Mouse (Mus musculus) megakaryocyte, embryonic 14.5 days (primary cell): ENCODE measurements around the gene Zfr2.

ENCODE experiments used
- FLI1 ChIP-seq: IDR thresholded peaks from 2 replicates; pipeline ENCODE4 v1.6.1; 2012; ENCODE audit warnings: low read length, inconsistent platforms, mixed read lengths
- GATA1 ChIP-seq: IDR thresholded peaks from 3 replicates; pipeline ENCODE4 v1.6.1; 2012; ENCODE audit warnings: mixed read lengths, low read length, inconsistent platforms, borderline replicate concordance

DNA sequence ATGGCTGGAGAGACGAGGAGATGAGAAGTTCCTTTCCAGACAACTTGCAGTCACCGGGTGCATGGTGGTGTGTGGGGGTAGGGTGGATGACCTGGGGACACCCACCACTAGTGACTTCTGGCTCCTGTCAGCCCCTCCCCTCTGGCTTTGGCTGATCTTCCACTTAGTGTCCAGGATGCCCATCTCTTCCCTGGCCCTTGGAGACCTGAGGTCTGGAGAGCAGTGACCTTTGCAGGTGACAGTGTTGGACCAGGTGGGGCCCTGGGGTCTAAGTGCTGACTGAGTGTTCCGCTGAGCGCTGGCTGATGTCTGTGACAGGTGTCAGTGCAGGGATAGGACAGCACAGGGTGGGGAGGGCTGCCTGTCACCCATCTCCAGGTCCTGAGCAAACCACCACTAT lies 37.7 kb upstream of the Zfr2 start:
- TF ChIP-seq GATA1 (no peak), FLI1 (no peak)
